Mouse (Mus musculus): ENCODE results near the gene Zfp945.

GRCm38 (mm10) chr17:22884059-22884698, 17.2 kb upstream of the Zfp945 start:
- TF ChIP-seq CTCF (IDR thresholded peaks at IDR 0.05; ENCODE audit: borderline replicate concordance, insufficient read depth, low read depth, low read length) (no peak), POLR2A (IDR thresholded peaks at IDR 0.05; ENCODE audit: borderline replicate concordance, insufficient read depth, low read length) (no peak)

All from cerebellum, adult 2 months (tissue).